Mouse (Mus musculus): ENCODE measurements around the gene Smarcad1.

DNA sequence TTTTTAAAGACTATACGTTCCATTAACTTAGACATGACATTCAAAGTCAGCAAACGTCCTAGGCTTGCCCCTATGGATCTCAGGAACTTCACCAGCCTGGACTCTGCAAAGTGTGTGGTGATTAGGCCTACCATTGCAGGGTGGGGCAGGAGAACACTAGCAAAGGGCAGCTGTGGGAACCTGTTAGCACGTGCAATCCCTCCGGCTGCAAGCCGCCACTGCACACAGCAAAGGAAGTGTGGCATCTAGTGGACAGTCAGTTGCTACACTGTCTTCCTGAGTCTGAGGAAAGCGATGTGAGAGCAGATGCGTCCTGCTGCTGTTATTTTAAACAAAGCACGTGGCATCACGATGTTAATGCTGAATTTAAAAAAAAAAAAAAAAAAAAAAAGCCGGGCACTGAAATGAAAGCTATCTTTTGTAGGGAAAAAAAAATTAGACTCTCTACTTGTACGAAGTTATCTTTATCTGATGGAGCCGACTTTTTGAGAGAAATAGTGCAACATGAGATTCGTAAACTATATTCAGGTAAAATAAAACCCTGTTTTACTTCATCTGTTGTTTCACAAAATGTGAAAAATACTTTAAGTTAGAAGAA is 45.5 kb upstream of the Smarcad1 start:
- TF ChIP-seq CTCF (IDR thresholded peaks at IDR 0.05; ENCODE audit: extremely low read depth, insufficient read length, insufficient replicate concordance, low read depth, low read length) (peak; percentile 42; the same call in 1 of the 2 replicates), POLR2A (IDR thresholded peaks at IDR 0.05; ENCODE audit: low read depth, low read length) (no peak)

Measured in small intestine, adult 2 months (tissue).